Mouse (Mus musculus): Measurements from ENCODE around the gene Gpr35.

DNA sequence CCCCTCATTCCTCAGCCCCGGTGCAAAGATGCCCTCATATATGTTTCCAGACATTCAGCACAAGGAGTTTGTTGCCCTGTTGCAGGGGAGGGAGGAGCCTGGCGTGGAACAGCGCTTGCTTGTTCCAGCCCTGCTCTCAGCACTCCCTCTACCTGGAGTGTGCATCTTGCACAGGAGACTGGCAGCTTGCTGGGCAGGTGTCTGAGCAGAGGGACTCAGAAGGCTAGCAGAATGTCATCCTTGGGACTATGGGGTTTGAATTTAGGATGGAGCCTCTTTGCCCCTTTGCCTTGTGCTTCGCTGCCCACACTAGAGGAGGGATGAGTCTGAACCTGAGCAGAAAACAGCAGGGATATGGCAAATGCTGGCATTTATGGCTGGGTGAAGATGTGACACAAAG, 10.9 kb upstream of the Gpr35 start:
- TF ChIP-seq POLR2A (IDR thresholded peaks at IDR 0.05; ENCODE audit: low read depth, low read length) (no peak), CTCF (IDR thresholded peaks at IDR 0.05; ENCODE audit: borderline replicate concordance, insufficient read depth, low read length) (no peak)
